Mouse (Mus musculus): ENCODE results near the gene Aig1. TPM values are rescaled to one million over a fixed set of nuclear protein-coding genes. Genes with fewer than 3 reads are reported as not detected.

The Aig1 gene
- polyA plus RNA-seq, 1 experiment: 8.5 TPM

DNA sequence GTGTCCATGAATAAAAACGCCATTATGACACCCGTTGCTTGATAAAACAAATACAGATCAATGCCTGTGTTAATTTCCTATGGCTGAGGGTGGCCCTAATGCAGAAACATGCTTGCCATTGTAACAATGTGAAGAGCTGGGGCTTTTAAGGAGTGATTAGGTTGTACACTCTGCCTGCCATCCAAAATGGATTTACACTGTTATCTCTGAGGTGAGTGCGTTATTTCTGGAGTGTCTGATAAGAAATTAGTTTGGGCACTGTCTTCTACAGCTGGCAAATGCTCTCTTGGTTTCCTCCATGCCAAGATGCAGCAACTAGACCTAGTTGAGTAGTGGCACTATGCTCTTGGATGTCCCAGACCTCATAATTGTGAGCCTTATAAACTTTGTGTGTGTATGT lies 143.5 kb downstream of the Aig1 start:
- 77% methylated on average over 3 of the region's 3 CpGs for WGBS
- Histone ChIP-seq H3K4me1 (ENCODE audit: control insufficient read depth, insufficient read depth, low read length) (no peaks in the 10 kb centered on the region; the same call in 1 of the 2 replicates), H3K4me3 (replicated peaks; ENCODE audit: control insufficient read depth, low read depth, low read length) (no peak overlapping the region), H3K27ac (ENCODE audit: control insufficient read depth, insufficient read depth, low read depth, low read length, poor library complexity) (no peak overlapping the region)
- TF ChIP-seq CTCF (IDR thresholded peaks at IDR 0.05; ENCODE audit: control insufficient read depth, insufficient read depth, low read length) (no peak), POLR2A (IDR thresholded peaks at IDR 0.05; ENCODE audit: borderline replicate concordance, control insufficient read depth, low read depth, low read length) (no peak)

DNA sequence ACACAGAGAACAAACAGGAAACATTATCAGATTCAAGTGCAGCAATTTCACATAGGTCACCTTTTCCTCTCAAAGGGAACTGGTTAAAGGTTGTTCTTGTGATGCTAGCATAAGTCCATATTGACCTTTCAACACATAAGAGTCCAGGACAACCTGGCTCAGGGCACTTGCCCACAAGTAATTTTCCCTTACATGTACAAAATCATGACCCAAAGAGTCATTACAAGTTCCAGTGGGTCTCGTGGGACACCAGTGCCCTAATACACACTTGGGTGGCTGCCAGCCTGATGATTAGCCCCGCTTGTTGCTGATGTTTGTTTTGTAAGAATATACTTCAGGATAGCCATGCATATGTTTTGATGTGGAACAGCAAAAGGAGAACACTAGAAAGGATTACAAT lies 152.6 kb downstream of the Aig1 start:
- Histone ChIP-seq H3K27ac (ENCODE audit: control insufficient read depth, insufficient read depth, low read depth, low read length, poor library complexity) (no peak overlapping the region), H3K4me1 (ENCODE audit: control insufficient read depth, insufficient read depth, low read length) (no peaks in the 10 kb centered on the region; the same call in 1 of the 2 replicates), H3K4me3 (replicated peaks; ENCODE audit: control insufficient read depth, low read depth, low read length) (no peak overlapping the region)
- TF ChIP-seq CTCF (IDR thresholded peaks at IDR 0.05; ENCODE audit: control insufficient read depth, insufficient read depth, low read length) (no peak), POLR2A (IDR thresholded peaks at IDR 0.05; ENCODE audit: borderline replicate concordance, control insufficient read depth, low read depth, low read length) (no peak)
- WGBS: 64% methylated on average over 2 of the region's 2 CpGs

- 85% methylated on average over 6 of the region's 6 CpGs for WGBS
- H3K4me3 ChIP-seq (replicated peaks; ENCODE audit: control insufficient read depth, low read depth, low read length): no peak overlapping the region
- TF ChIP-seq CTCF (IDR thresholded peaks at IDR 0.05; ENCODE audit: control insufficient read depth, insufficient read depth, low read length): no peak
- TF ChIP-seq POLR2A (IDR thresholded peaks at IDR 0.05; ENCODE audit: borderline replicate concordance, control insufficient read depth, low read depth, low read length): no peak
Measured at GRCm38 (mm10) chr10:13715584-13715983, 153.2 kb downstream of the Aig1 start.

GRCm38 (mm10) chr10:13714920-13715293 lies 153.9 kb downstream of the Aig1 start:
- TF ChIP-seq POLR2A (IDR thresholded peaks at IDR 0.05; ENCODE audit: borderline replicate concordance, control insufficient read depth, low read depth, low read length): no peak
- TF ChIP-seq CTCF (IDR thresholded peaks at IDR 0.05; ENCODE audit: control insufficient read depth, insufficient read depth, low read length): no peak
- Histone ChIP-seq H3K4me1 (ENCODE audit: control insufficient read depth, insufficient read depth, low read length) (no peaks in the 10 kb centered on the region; the same call in 1 of the 2 replicates), H3K4me3 (replicated peaks; ENCODE audit: control insufficient read depth, low read depth, low read length) (no peak overlapping the region), H3K27ac (ENCODE audit: control insufficient read depth, insufficient read depth, low read depth, low read length, poor library complexity) (no peak overlapping the region)
- 73% methylated on average over 7 of the region's 7 CpGs for WGBS

More at GRCm38 (mm10) chr10:13715584-13715983, 153.2 kb downstream of the Aig1 start:
- H3K27ac ChIP-seq (ENCODE audit: control insufficient read depth, insufficient read depth, low read depth, low read length, poor library complexity): no peak overlapping the region
- no peaks in the 10 kb centered on the region; the same call in 1 of the 2 replicates for H3K4me1 ChIP-seq (ENCODE audit: control insufficient read depth, insufficient read depth, low read length)

DNA sequence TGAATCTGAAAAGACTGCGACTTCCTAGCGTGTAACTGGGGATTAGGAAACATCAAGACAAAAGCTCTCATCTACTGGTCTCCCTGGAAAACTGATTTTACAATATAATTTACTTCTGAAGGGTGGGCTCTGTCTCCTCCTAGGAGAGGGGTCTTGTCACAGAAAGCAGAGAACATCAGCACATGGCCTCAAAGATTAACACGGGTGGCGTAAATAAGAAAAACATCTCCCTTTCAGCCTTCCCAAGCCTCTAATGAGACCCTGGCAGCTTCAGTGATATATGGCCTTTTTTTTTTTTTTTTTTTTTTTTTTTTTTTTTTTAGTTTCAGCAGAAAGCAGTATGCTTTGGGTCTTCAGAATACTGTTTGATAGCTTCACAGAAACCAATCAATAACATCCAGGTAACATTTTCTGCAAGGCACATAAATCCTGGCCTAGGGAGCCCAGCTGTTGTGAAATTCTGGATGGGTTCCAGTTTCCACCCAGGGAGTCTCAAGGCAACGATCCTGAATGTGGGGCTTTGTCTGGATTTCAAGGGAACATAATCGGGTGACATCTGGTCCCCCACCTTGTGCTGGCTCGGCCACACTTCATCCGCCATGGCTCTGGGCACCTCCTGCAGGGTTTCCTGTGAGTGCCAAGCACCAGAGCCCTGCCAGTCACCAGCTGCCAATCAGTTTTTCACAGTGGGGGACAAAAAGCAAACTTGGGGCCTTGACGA lies 154.4 kb downstream of the Aig1 start:
- Histone ChIP-seq H3K27ac (ENCODE audit: control insufficient read depth, insufficient read depth, low read depth, low read length, poor library complexity) (no peak overlapping the region), H3K4me1 (ENCODE audit: control insufficient read depth, insufficient read depth, low read length) (no peaks in the 10 kb centered on the region; the same call in 1 of the 2 replicates), H3K4me3 (replicated peaks; ENCODE audit: control insufficient read depth, low read depth, low read length) (no peak overlapping the region)
- TF ChIP-seq POLR2A (IDR thresholded peaks at IDR 0.05; ENCODE audit: borderline replicate concordance, control insufficient read depth, low read depth, low read length) (no peak), CTCF (IDR thresholded peaks at IDR 0.05; ENCODE audit: control insufficient read depth, insufficient read depth, low read length) (no peak)
- WGBS: 41% methylated on average over 9 of the region's 9 CpGs

GRCm38 (mm10) chr10:13713711-13714110 lies 155.1 kb downstream of the Aig1 start:
- Histone ChIP-seq H3K4me3 (replicated peaks; ENCODE audit: control insufficient read depth, low read depth, low read length) (no peak overlapping the region), H3K27ac (ENCODE audit: control insufficient read depth, insufficient read depth, low read depth, low read length, poor library complexity) (no peak overlapping the region), H3K4me1 (ENCODE audit: control insufficient read depth, insufficient read depth, low read length) (no peaks in the 10 kb centered on the region; the same call in 1 of the 2 replicates)
- TF ChIP-seq POLR2A (IDR thresholded peaks at IDR 0.05; ENCODE audit: borderline replicate concordance, control insufficient read depth, low read depth, low read length) (no peak), CTCF (IDR thresholded peaks at IDR 0.05; ENCODE audit: control insufficient read depth, insufficient read depth, low read length) (no peak)
- 76% methylated on average over 5 of the region's 5 CpGs for WGBS

DNA sequence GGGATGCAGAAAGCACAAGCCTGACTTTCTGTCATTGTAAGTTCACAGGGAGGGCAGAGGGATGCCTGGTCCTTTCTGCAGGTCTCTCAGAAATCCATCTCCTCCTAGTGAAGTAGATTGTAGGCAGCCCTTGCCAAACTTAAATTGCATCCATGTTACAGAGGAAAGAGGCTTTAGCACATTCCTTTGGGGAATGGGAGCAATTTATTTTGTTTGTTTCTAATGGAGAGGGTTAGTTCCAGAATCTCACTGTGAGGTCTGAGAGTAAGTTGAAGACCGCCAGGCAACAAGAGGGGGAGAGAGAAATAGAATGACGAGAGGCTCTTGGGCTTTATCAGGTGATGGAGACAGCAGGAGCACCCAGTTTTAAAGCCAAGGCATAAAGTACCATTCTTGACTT lies 155.7 kb downstream of the Aig1 start:
- 79% methylated on average over 2 of the region's 2 CpGs for WGBS
- no peak for TF ChIP-seq CTCF (IDR thresholded peaks at IDR 0.05; ENCODE audit: control insufficient read depth, insufficient read depth, low read length)
- no peak for TF ChIP-seq POLR2A (IDR thresholded peaks at IDR 0.05; ENCODE audit: borderline replicate concordance, control insufficient read depth, low read depth, low read length)
- Histone ChIP-seq H3K4me1 (ENCODE audit: control insufficient read depth, insufficient read depth, low read length) (no peaks in the 10 kb centered on the region; the same call in 1 of the 2 replicates), H3K27ac (ENCODE audit: control insufficient read depth, insufficient read depth, low read depth, low read length, poor library complexity) (no peak overlapping the region), H3K4me3 (replicated peaks; ENCODE audit: control insufficient read depth, low read depth, low read length) (no peak overlapping the region)

- Histone ChIP-seq H3K27ac (ENCODE audit: control insufficient read depth, insufficient read depth, low read depth, low read length, poor library complexity) (no peak overlapping the region), H3K4me3 (replicated peaks; ENCODE audit: control insufficient read depth, low read depth, low read length) (no peak overlapping the region), H3K4me1 (ENCODE audit: control insufficient read depth, insufficient read depth, low read length) (no peaks in the 10 kb centered on the region; the same call in 1 of the 2 replicates)
- WGBS: 86% methylated on average over 8 of the region's 8 CpGs
- no peak for TF ChIP-seq CTCF (IDR thresholded peaks at IDR 0.05; ENCODE audit: control insufficient read depth, insufficient read depth, low read length)
- TF ChIP-seq POLR2A (IDR thresholded peaks at IDR 0.05; ENCODE audit: borderline replicate concordance, control insufficient read depth, low read depth, low read length): no peak
Measured at GRCm38 (mm10) chr10:13711281-13711829, 157.4 kb downstream of the Aig1 start.
